Mouse (Mus musculus): ENCODE results near the gene Dennd4c.

DNA sequence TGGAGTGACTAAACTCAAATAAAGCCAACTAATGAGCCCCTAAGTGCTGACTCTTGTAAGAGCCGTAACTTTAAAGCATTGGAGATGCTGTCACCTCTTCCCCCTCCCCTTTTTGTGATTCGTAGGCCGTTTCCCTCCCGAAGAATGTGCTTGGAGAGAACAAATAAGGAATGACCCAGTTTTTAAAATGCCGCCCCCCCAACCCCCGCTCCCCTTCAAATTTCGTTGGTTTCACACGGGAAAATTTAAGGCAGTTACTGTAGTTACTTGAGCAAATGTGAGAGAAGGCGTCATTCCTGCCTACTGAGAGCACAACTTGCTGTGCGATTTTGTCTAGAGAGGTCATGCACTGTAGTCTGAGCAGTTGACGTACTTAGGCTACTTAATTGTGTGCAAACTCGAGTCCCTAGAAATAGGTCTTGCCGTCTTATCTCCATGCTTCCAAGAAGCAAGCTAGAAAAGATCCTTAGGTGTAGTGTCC is 1.0 kb downstream of the Dennd4c start:
- TF ChIP-seq POLR2A (IDR thresholded peaks at IDR 0.05; ENCODE audit: extremely low read depth, insufficient read depth, low read length) (no peak), CTCF (IDR thresholded peaks at IDR 0.05; ENCODE audit: extremely low read depth, insufficient read depth, low read length) (no peak)

Data from cortical plate, adult 2 months (tissue).